Mouse (Mus musculus) ES-E14 (cell line): Measurements from ENCODE around the gene Ndrg3. TPM values are rescaled to one million over a fixed set of nuclear protein-coding genes. Genes with fewer than 3 reads are reported as not detected.
A peak's percentile ranks its signal among the peaks of the same experiment; 100 is the strongest.

Experiments used
- DNase-seq: peaks from one replicate; pipeline ENCODE4 v3.0.0-alpha.2; 2013; ENCODE audit warnings: low read depth, low spot score
- H3K27ac ChIP-seq: 2 replicates; pipeline ENCODE4 v1.5.1; 2012; ENCODE audit warnings: low read depth, mild to moderate bottlenecking, low read length, moderate library complexity, mixed read lengths; ENCODE audit not compliant: poor library complexity, insufficient read depth, severe bottlenecking
- H3K36me3 ChIP-seq: 2 replicates; pipeline ENCODE4 v1.6.1; 2012; ENCODE audit warnings: mild to moderate bottlenecking, low read length, moderate library complexity, mixed read lengths; ENCODE audit not compliant: control insufficient read depth, poor library complexity, insufficient read depth, severe bottlenecking
- H3K4me1 ChIP-seq, 2 experiments: fragments of 150-350 bp in 1 of 2; sonication (generic) in 1 of 2; 2 replicates each; pipeline ENCODE4 v1.6.1; 2012; ENCODE audit warnings: low read length in 2 of 2, mild to moderate bottlenecking in 1 of 2, mixed read lengths in 1 of 2; ENCODE audit not compliant: control insufficient read depth in 2 of 2, insufficient read depth in 2 of 2, poor library complexity in 1 of 2
- H3K4me3 ChIP-seq, 2 experiments: fragments of 150-350 bp in 1 of 2; sonication (generic) in 1 of 2; 2 replicates each; pipeline ENCODE4 v1.5.1; 2012; ENCODE audit warnings: low read length in 2 of 2, low read depth in 1 of 2, mild to moderate bottlenecking in 1 of 2, mixed read lengths in 1 of 2; ENCODE audit not compliant: insufficient read depth in 1 of 2, poor library complexity in 1 of 2, severe bottlenecking in 1 of 2
- H3K9ac ChIP-seq: 2 replicates; pipeline ENCODE4 v1.6.1; 2012; ENCODE audit warnings: low read depth, mild to moderate bottlenecking, low read length, mixed read lengths; ENCODE audit not compliant: poor library complexity, insufficient read depth, severe bottlenecking
- H3K9me3 ChIP-seq: fragments of 150-350 bp; sonication (generic); 2 replicates; pipeline ENCODE4 v1.6.1; 2012; ENCODE audit warnings: low read depth, mild to moderate bottlenecking, low read length; ENCODE audit not compliant: control insufficient read depth, insufficient read depth
- CHD2 ChIP-seq: IDR thresholded peaks from 2 replicates; pipeline ENCODE4 v1.6.1; 2014; ENCODE audit warnings: mild to moderate bottlenecking, low read depth, low read length, inconsistent platforms
- HCFC1 ChIP-seq: IDR thresholded peaks from 2 replicates; pipeline ENCODE4 v1.6.1; 2012; ENCODE audit warnings: low read length, inconsistent platforms, borderline replicate concordance; ENCODE audit not compliant: insufficient read depth
- MAFK ChIP-seq: IDR thresholded peaks from 2 replicates; pipeline ENCODE4 v1.6.1; 2014; ENCODE audit warnings: mild to moderate bottlenecking, low read depth, low read length, inconsistent platforms; ENCODE audit not compliant: insufficient read depth
- ZC3H11A ChIP-seq: IDR thresholded peaks from 2 replicates; pipeline ENCODE4 v1.6.1; 2012; ENCODE audit warnings: low read depth, mild to moderate bottlenecking, inconsistent platforms, low read length, borderline replicate concordance
- ZNF384 ChIP-seq: IDR thresholded peaks from 2 replicates; pipeline ENCODE4 v1.6.1; 2012; ENCODE audit warnings: low read depth, low read length, inconsistent platforms
- in situ Hi-C, 2 experiments: fragments of 600-800 bp; cut with MboI; formaldehyde crosslinking; loops; one replicate each; pipeline ENCODE4 v1.15.1; 2025; ENCODE audit warnings: low sequenced_read_pairs in 2 of 2, inconsistent platforms in 1 of 2; ENCODE audit not compliant: unreplicated experiment in 2 of 2
- total RNA-seq: library from RNA; depleted of rRNA; stranded (reverse); fragments of 300-350 nt; gene quantifications from 2 replicates; pipeline ENCODE4 v1.2.3, GENCODE M21; 2012

The Ndrg3 gene
- total RNA-seq, 1 experiment: 13.1 TPM

GRCm38 (mm10) chr2:156990727-156991431 is 977 bp downstream of the Ndrg3 start:
- no peak overlapping the region for H3K27ac ChIP-seq
- DNase-seq: no peak
- in situ Hi-C loops: no loop called here
- H3K4me3 ChIP-seq: peak overlapping the region; percentile 72 to 85
- H3K9me3 ChIP-seq: no peaks in the 10 kb centered on the region
- peaks cover 8% of the 10 kb centered on the region for H3K36me3 ChIP-seq
- peak overlapping the region; percentile 80 for H3K9ac ChIP-seq
- no peaks in the 10 kb centered on the region for H3K4me1 ChIP-seq
- TF ChIP-seq ZC3H11A (no peak), HCFC1 (no peak), ZNF384 (no peak), MAFK (no peak), CHD2 (no peak)

GRCm38 (mm10) chr2:156987316-156987715 is 4.5 kb downstream of the Ndrg3 start:
- H3K27ac ChIP-seq: no peak overlapping the region
- no peak for TF ChIP-seq HCFC1
- no peak for TF ChIP-seq ZC3H11A
- TF ChIP-seq CHD2: no peak
- TF ChIP-seq ZNF384: no peak
- no peak for TF ChIP-seq MAFK
- H3K4me1 ChIP-seq: peaks cover 2 to 5% of the 10 kb centered on the region in 2 experiments; a peak in 2 of 4 replicates
- no peaks in the 10 kb centered on the region for H3K9me3 ChIP-seq
- no peak overlapping the region for H3K4me3 ChIP-seq
- H3K9ac ChIP-seq: no peak overlapping the region
- in situ Hi-C loops: no loop called here
- no peaks in the 10 kb centered on the region for H3K36me3 ChIP-seq
- DNase-seq: no peak

GRCm38 (mm10) chr2:156982864-156983263 is 9.0 kb downstream of the Ndrg3 start:
- TF ChIP-seq ZC3H11A: no peak
- no peak for TF ChIP-seq HCFC1
- TF ChIP-seq ZNF384: no peak
- no peak for TF ChIP-seq CHD2
- no peak for TF ChIP-seq MAFK
- Histone ChIP-seq H3K4me3 (no peak overlapping the region), H3K9ac (no peak overlapping the region), H3K4me1 (peaks cover 7 to 9% of the 10 kb centered on the region in 2 experiments; a peak in 2 of 4 replicates), H3K9me3 (no peaks in the 10 kb centered on the region), H3K36me3 (no peaks in the 10 kb centered on the region), H3K27ac (no peak overlapping the region)
- no peak for DNase-seq
- in situ Hi-C loops: no loop called here

- no peak overlapping the region for H3K27ac ChIP-seq
- no peaks in the 10 kb centered on the region for H3K9me3 ChIP-seq
- TF ChIP-seq ZC3H11A (no peak), HCFC1 (no peak), ZNF384 (no peak), MAFK (no peak), CHD2 (no peak)
- no peak overlapping the region for H3K4me3 ChIP-seq
- H3K36me3 ChIP-seq: no peaks in the 10 kb centered on the region
- H3K4me1 ChIP-seq: peaks cover 7 to 9% of the 10 kb centered on the region in 2 experiments; a peak in 2 of 4 replicates
- DNase-seq: no peak
- no peak overlapping the region for H3K9ac ChIP-seq
- in situ Hi-C loops: no loop called here
Observed at GRCm38 (mm10) chr2:156981291-156981690, 10.6 kb downstream of the Ndrg3 start.

- Histone ChIP-seq H3K4me3 (no peak overlapping the region), H3K9ac (no peak overlapping the region), H3K9me3 (no peaks in the 10 kb centered on the region), H3K27ac (no peak overlapping the region), H3K4me1 (peaks cover 7 to 9% of the 10 kb centered on the region in 2 experiments; a peak in 2 of 4 replicates), H3K36me3 (no peaks in the 10 kb centered on the region)
- no peak for TF ChIP-seq ZC3H11A
- TF ChIP-seq ZNF384: no peak
- DNase-seq: no peak
- in situ Hi-C loops: no loop called here
Observed at GRCm38 (mm10) chr2:156980059-156980458, 11.8 kb downstream of the Ndrg3 start.
